Mouse (Mus musculus) telencephalon, adult 2 months (tissue): ENCODE measurements at regions not wholly inside any gene's neighbourhood (a gene's known extent, or its start where the extent isn't known, plus 50 kb on each side); places are given as distances from the start of the nearest gene placed in this dataset.
A peak's percentile ranks its signal among the peaks of the same experiment; 100 is the strongest.

Experiments used
- DNase-seq: peaks from one replicate; pipeline ENCODE4 v3.0.0-alpha.2; 2011; ENCODE audit warnings: low read depth, low spot score

- DNase-seq: no peak
Measured at GRCm38 (mm10) chr6:136229791-136230190, 56.5 kb upstream of the Grin2b start.

GRCm38 (mm10) chr6:136235473-136235872 is 62.2 kb upstream of the Grin2b start:
- peak; percentile 74 for DNase-seq

DNA sequence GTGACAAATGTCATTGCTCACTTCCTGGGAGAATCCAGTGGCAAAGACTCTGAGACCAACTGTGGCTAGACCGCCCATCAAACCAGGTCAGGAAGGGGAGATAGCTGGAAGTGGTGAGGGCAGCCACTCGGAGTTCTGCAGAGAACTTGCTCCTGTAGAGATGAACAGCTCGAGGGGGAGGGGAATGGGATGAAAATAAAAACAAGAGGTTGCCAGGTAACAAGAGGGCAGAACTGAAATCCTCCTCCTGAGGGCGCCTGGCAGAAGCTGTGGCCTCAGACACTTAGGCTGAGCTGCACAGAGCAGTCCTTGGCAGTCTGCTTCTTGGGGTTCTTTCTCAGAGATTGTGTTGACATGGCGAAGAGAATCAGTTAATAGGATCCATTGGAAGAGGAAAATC is 65.7 kb upstream of the Grin2b start:
- DNase-seq: no peak

DNA sequence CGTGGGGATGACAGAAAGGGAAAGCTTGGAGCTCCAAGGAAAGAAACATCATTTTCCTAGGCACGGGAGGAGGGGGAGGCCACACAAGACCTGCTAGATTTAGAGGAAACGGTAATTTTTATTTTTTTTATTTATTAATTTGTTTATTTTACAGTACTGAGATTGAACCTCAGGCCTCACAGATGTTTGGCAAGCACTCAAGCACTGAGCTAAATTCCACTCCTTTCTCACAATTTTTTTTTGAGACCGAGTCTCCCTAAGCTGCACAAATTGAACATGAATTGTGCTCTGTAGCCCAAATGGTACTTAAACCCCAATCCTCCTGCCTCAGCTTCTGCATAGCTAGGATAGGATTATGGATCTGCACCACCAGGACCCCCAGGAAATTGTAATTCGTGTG is 66.1 kb upstream of the Grin2b start:
- no peak for DNase-seq

DNA sequence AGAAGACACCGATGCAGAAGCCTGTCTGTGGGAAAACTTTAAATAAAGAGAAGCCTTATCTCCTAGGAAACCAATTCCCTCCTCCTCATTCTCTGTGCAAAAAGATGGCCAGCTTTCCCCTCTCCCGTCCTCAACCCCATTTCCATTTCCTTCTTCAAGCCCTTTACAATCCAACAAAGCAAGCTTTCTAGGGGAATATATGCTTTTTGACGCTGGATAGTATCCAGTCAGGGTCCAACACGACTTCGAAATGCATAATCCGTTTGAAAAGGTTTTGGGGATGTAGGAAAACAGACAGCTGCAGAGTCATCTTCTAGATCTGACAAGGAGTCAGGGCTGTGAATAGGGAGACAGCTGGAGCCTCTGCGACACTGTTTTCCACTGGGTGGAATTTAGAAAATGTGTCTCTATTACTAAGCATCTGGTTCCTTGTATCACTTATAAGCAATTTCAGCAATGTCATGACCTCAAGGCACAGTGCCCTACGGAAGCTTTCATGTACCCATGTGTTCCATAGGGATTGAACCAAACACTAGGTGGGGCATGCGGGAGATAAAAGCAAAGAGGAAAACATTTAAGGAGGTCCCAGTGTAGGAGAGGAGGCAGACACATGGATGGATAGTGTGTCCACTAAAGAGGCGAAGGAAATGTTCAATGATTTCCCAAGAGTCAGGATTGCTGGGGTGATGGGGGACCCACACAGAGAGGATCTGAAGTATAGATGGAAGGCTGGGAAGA is 68.4 kb upstream of the Grin2b start:
- DNase-seq: peak; percentile 79

DNA sequence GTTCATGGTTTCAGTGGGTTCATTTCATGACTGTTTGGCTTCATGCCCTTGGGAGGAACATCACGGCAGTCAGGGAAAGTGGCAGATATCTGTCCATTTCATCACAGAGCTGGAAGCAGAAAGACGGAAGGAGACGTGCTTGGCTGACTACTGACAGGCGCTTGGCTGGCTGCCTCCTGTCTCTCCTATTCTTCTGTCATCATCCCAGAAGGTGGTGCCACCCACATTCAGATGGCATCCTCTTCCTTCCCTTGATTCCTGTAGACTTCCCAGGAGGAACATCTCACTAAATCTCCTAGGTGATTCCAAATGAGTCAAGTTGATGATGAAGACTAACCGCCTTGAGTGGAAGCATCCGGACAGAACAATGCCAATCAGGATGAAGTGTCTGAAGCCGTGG is 71.6 kb upstream of the Grin2b start:
- no peak for DNase-seq

GRCm38 (mm10) chr6:136255726-136256512 is 71.4 kb upstream of the Gm8994 start:
- no peak for DNase-seq

- DNase-seq: no peak
Measured at GRCm38 (mm10) chr6:136275742-136276141, 51.6 kb upstream of the Gm8994 start.

DNA sequence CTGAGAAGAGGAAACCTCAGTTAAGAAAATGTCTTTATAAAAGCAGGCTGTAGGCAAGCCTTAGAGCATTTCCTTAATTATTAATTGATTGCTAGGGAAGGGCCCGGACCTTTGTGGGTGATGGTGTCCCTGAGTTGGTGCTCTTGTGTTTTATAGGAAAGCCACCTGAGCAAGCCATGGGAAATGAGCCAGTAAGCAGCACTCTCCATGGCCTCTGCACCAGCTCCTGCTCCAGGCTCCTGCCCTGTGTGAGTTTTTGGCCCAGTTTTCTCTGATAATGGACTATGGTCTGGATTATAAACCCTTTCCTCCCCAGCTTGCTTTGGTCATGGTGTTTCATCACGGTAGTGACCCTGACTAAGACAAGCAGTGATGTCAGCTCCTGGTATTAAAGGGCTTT is 50.6 kb upstream of the Gm8994 start:
- DNase-seq: no peak
